Mouse (Mus musculus): Measurements from ENCODE around the gene Adamtsl2. TPM values are rescaled to one million over a fixed set of nuclear protein-coding genes. Genes with fewer than 3 reads are reported as not detected.

Gene Adamtsl2
- polyA plus RNA-seq, 1 experiment from 2014 or later, result 3.0 TPM

- Histone ChIP-seq H3K27me3 (replicated peaks) (no peaks in the 10 kb centered on the region), H3K36me3 (no peaks in the 10 kb centered on the region), H3K4me3 (replicated peaks) (no peak overlapping the region), H3K4me1 (0 out of 2 replicates have a peak, but pooled peaks cover 3% of the 10 kb centered on the region), H3K9ac (no peak overlapping the region), H3K27ac (no peak overlapping the region), H3K4me2 (no peak overlapping the region), H3K9me3 (no peaks in the 10 kb centered on the region)
- 45% methylated on average over 6 of the region's 6 CpGs for WGBS
- ATAC-seq (ENCODE audit: insufficient read depth, low FRiP score, low read depth), result no peak
These were observed 29.8 kb upstream of the Adamtsl2 start for GRCm38 (mm10) chr2:27049408-27049807.

- H3K9me3 ChIP-seq, result no peaks in the 10 kb centered on the region
- 36% methylated on average over 4 of the region's 4 CpGs for WGBS
These were observed 20.9 kb upstream of the Adamtsl2 start for GRCm38 (mm10) chr2:27058251-27058650.

GRCm38 (mm10) chr2:27058751-27059150 is 20.4 kb upstream of the Adamtsl2 start:
- no peaks in the 10 kb centered on the region for H3K27me3 ChIP-seq (replicated peaks)
- no peak overlapping the region for H3K9ac ChIP-seq
- H3K4me1 ChIP-seq, result peaks cover 15% of the 10 kb centered on the region
- peak overlapping the region; percentile 16; the same call in 1 of the 2 replicates for H3K4me2 ChIP-seq
- H3K27ac ChIP-seq, result no peak overlapping the region
- ATAC-seq (ENCODE audit: insufficient read depth, low FRiP score, low read depth), result peak; percentile 57; the same call in 1 of the 2 replicates
- H3K9me3 ChIP-seq, result no peaks in the 10 kb centered on the region
- H3K36me3 ChIP-seq, result no peaks in the 10 kb centered on the region
- 21% methylated on average over 12 of the region's 12 CpGs for WGBS
- no peak overlapping the region for H3K4me3 ChIP-seq (replicated peaks)

More at GRCm38 (mm10) chr2:27058251-27058650, 20.9 kb upstream of the Adamtsl2 start:
- H3K4me1 ChIP-seq, result peaks cover 15% of the 10 kb centered on the region
- H3K4me3 ChIP-seq (replicated peaks), result no peak overlapping the region
- no peak overlapping the region for H3K9ac ChIP-seq
- H3K27ac ChIP-seq, result no peak overlapping the region
- no peak for ATAC-seq (ENCODE audit: insufficient read depth, low FRiP score, low read depth)
- no peaks in the 10 kb centered on the region for H3K36me3 ChIP-seq
- peak overlapping the region; percentile 16; the same call in 1 of the 2 replicates for H3K4me2 ChIP-seq
- H3K27me3 ChIP-seq (replicated peaks), result no peaks in the 10 kb centered on the region

- no peak for ATAC-seq (ENCODE audit: insufficient read depth, low FRiP score, low read depth)
- no peaks in the 10 kb centered on the region for H3K36me3 ChIP-seq
- H3K27me3 ChIP-seq (replicated peaks), result no peaks in the 10 kb centered on the region
- H3K4me1 ChIP-seq, result peaks cover 15% of the 10 kb centered on the region
- H3K4me3 ChIP-seq (replicated peaks), result no peak overlapping the region
- H3K9ac ChIP-seq, result no peak overlapping the region
- no peaks in the 10 kb centered on the region for H3K9me3 ChIP-seq
- no peak overlapping the region for H3K4me2 ChIP-seq
- no peak overlapping the region for H3K27ac ChIP-seq
- WGBS, result 68% methylated on average over 9 of the region's 9 CpGs
These were observed 20.0 kb upstream of the Adamtsl2 start for GRCm38 (mm10) chr2:27059187-27059586.

GRCm38 (mm10) chr2:27067124-27067523 is 12.1 kb upstream of the Adamtsl2 start:
- Histone ChIP-seq H3K4me1 (0 out of 2 replicates have a peak, but pooled peaks cover 11% of the 10 kb centered on the region), H3K9me3 (no peaks in the 10 kb centered on the region), H3K9ac (no peak overlapping the region), H3K27ac (no peak overlapping the region), H3K4me2 (no peak overlapping the region), H3K36me3 (no peaks in the 10 kb centered on the region), H3K4me3 (replicated peaks) (no peak overlapping the region), H3K27me3 (replicated peaks) (no peaks in the 10 kb centered on the region)
- no peak for ATAC-seq (ENCODE audit: insufficient read depth, low FRiP score, low read depth)
- WGBS, result 95% methylated on average over 2 of the region's 2 CpGs

GRCm38 (mm10) chr2:27067996-27068395 is 11.2 kb upstream of the Adamtsl2 start:
- Histone ChIP-seq H3K9me3 (no peaks in the 10 kb centered on the region), H3K4me3 (replicated peaks) (no peak overlapping the region), H3K4me1 (0 out of 2 replicates have a peak, but pooled peaks cover 11% of the 10 kb centered on the region), H3K36me3 (no peaks in the 10 kb centered on the region), H3K27ac (no peak overlapping the region), H3K27me3 (replicated peaks) (no peaks in the 10 kb centered on the region), H3K9ac (no peak overlapping the region), H3K4me2 (no peak overlapping the region)
- no peak for ATAC-seq (ENCODE audit: insufficient read depth, low FRiP score, low read depth)
- WGBS, result 22% methylated on average over 2 of the region's 2 CpGs

- Histone ChIP-seq H3K4me1 (0 out of 2 replicates have a peak, but pooled peaks cover 11% of the 10 kb centered on the region), H3K27me3 (replicated peaks) (no peaks in the 10 kb centered on the region), H3K4me2 (no peak overlapping the region), H3K9me3 (no peaks in the 10 kb centered on the region), H3K9ac (no peak overlapping the region), H3K27ac (no peak overlapping the region), H3K4me3 (replicated peaks) (no peak overlapping the region), H3K36me3 (no peaks in the 10 kb centered on the region)
- ATAC-seq (ENCODE audit: insufficient read depth, low FRiP score, low read depth), result 0 out of 2 replicates have a peak, but pooled peaks have one; percentile 32
- 47% methylated on average over 3 of the region's 3 CpGs for WGBS
These were observed 9.5 kb upstream of the Adamtsl2 start for GRCm38 (mm10) chr2:27069646-27070045.

- WGBS, result 81% methylated on average over 2 of the region's 2 CpGs
- Histone ChIP-seq H3K9me3 (no peaks in the 10 kb centered on the region), H3K4me3 (replicated peaks) (no peak overlapping the region), H3K9ac (no peak overlapping the region), H3K27ac (no peak overlapping the region), H3K4me1 (peaks cover 15% of the 10 kb centered on the region; the same call in 1 of the 2 replicates), H3K36me3 (no peaks in the 10 kb centered on the region), H3K4me2 (no peak overlapping the region), H3K27me3 (replicated peaks) (no peaks in the 10 kb centered on the region)
- no peak for ATAC-seq (ENCODE audit: insufficient read depth, low FRiP score, low read depth)
These were observed 8.8 kb upstream of the Adamtsl2 start for GRCm38 (mm10) chr2:27070247-27070813.

- H3K9me3 ChIP-seq, result no peaks in the 10 kb centered on the region
- H3K36me3 ChIP-seq, result no peaks in the 10 kb centered on the region
- no peak overlapping the region for H3K9ac ChIP-seq
- H3K4me1 ChIP-seq, result peaks cover 15% of the 10 kb centered on the region; the same call in 1 of the 2 replicates
- H3K27me3 ChIP-seq (replicated peaks), result no peaks in the 10 kb centered on the region
- H3K27ac ChIP-seq, result no peak overlapping the region; the same call in 1 of the 2 replicates
- no peak overlapping the region for H3K4me2 ChIP-seq
- 7% methylated on average over 4 of the region's 4 CpGs for WGBS
- peak; percentile 63 for ATAC-seq (ENCODE audit: insufficient read depth, low FRiP score, low read depth)
- no peak overlapping the region for H3K4me3 ChIP-seq (replicated peaks)
These were observed 8.0 kb upstream of the Adamtsl2 start for GRCm38 (mm10) chr2:27071137-27071536.

- H3K4me2 ChIP-seq, result no peak within 1 kb of the TSS
- no peaks in the 10 kb centered on the region for H3K36me3 ChIP-seq
- no peak within 1 kb of the TSS; the same call in 1 of the 2 replicates for H3K27ac ChIP-seq
- no peak within 1 kb of the TSS for H3K9ac ChIP-seq
- H3K4me1 ChIP-seq, result peaks cover 15% of the 10 kb centered on the region; the same call in 1 of the 2 replicates
- WGBS, result 63% methylated on average over 2 of the region's 2 CpGs
- no peak within 1 kb of the TSS for H3K4me3 ChIP-seq (replicated peaks)
- no peaks in the 10 kb centered on the region for H3K9me3 ChIP-seq
- ATAC-seq (ENCODE audit: insufficient read depth, low FRiP score, low read depth), result no peak
- H3K27me3 ChIP-seq (replicated peaks), result peaks cover 8% of the 10 kb centered on the region; the same call in 1 of the 2 replicates
These were observed 7.2 kb upstream of the Adamtsl2 start, which contains the start of gene Mymk for GRCm38 (mm10) chr2:27071978-27072377. Mymk (minus strand) TSS chr2:27072179.

GRCm38 (mm10) chr2:27073407-27073806 is 5.8 kb upstream of the Adamtsl2 start:
- Histone ChIP-seq H3K9me3 (no peaks in the 10 kb centered on the region), H3K4me3 (replicated peaks) (no peak overlapping the region), H3K4me1 (peaks cover 17% of the 10 kb centered on the region), H3K36me3 (no peaks in the 10 kb centered on the region), H3K4me2 (no peak overlapping the region), H3K27ac (no peak overlapping the region), H3K27me3 (replicated peaks) (peaks cover 13% of the 10 kb centered on the region; the same call in 1 of the 2 replicates), H3K9ac (no peak overlapping the region)
- no peak for ATAC-seq (ENCODE audit: insufficient read depth, low FRiP score, low read depth)
- 48% methylated on average over 4 of the region's 4 CpGs for WGBS

GRCm38 (mm10) chr2:27074804-27075203 is 4.4 kb upstream of the Adamtsl2 start:
- Histone ChIP-seq H3K4me2 (no peak overlapping the region), H3K9ac (no peak overlapping the region), H3K27me3 (replicated peaks) (peaks cover 13% of the 10 kb centered on the region; the same call in 1 of the 2 replicates), H3K36me3 (no peaks in the 10 kb centered on the region), H3K4me1 (peaks cover 28% of the 10 kb centered on the region), H3K27ac (no peak overlapping the region), H3K4me3 (replicated peaks) (no peak overlapping the region), H3K9me3 (no peaks in the 10 kb centered on the region)
- 69% methylated on average over 4 of the region's 4 CpGs for WGBS
- no peak for ATAC-seq (ENCODE audit: insufficient read depth, low FRiP score, low read depth)

Data from stomach, embryonic 15.5 days (tissue).